Mouse (Mus musculus) G1E (cell line): ENCODE data around the gene Cenpo. TPM values are rescaled to one million over a fixed set of nuclear protein-coding genes. Genes with fewer than 3 reads are reported as not detected.

Experiments used
- ATAC-seq: 2 replicates; pipeline ENCODE4 v1.8.0; 2016; ENCODE audit warnings: mild to moderate bottlenecking; ENCODE audit not compliant: insufficient number of reproducible peaks, poor library complexity, low FRiP score, severe bottlenecking; ENCODE audit errors: extremely low read depth
- DNase-seq: peaks from one replicate; pipeline ENCODE4 v3.0.0; 2012; ENCODE audit warnings: low spot score
- H3K27me3 ChIP-seq: 2 replicates; pipeline ENCODE4 v1.6.1; 2012; ENCODE audit warnings: mild to moderate bottlenecking, low read length, inconsistent platforms; ENCODE audit not compliant: insufficient read depth
- H3K36me3 ChIP-seq: replicated peaks from 2 replicates; pipeline ENCODE3; 2012; ENCODE audit warnings: mild to moderate bottlenecking, inconsistent platforms
- H3K4me1 ChIP-seq: 2 replicates; pipeline ENCODE4 v1.6.1; 2012; ENCODE audit warnings: low read depth, low read length, inconsistent platforms, mixed read lengths; ENCODE audit not compliant: insufficient read depth
- H3K4me3 ChIP-seq: 2 replicates; pipeline ENCODE4 v1.5.1; 2012; ENCODE audit warnings: low read depth, mild to moderate bottlenecking, inconsistent platforms, low read length, moderate library complexity, mixed read lengths
- H3K9me3 ChIP-seq: replicated peaks from 2 replicates; pipeline ENCODE4 v1.6.1; 2012; ENCODE audit warnings: inconsistent platforms
- CTCF ChIP-seq: IDR thresholded peaks from 2 replicates; pipeline ENCODE4 v1.5.1; 2012; ENCODE audit warnings: low read depth, low read length, inconsistent platforms, mixed read lengths
- GATA1 ChIP-seq: IDR thresholded peaks from 2 replicates; pipeline ENCODE4 v1.6.1; 2012; ENCODE audit warnings: borderline replicate concordance, low read length, inconsistent platforms, mixed read lengths
- GATA2 ChIP-seq: IDR thresholded peaks from 2 replicates; pipeline ENCODE4 v1.6.1; 2012; ENCODE audit warnings: low read depth, low read length, inconsistent platforms, borderline replicate concordance
- POLR2AphosphoS5 ChIP-seq: IDR thresholded peaks from 2 replicates; pipeline ENCODE4 v1.6.1; 2012; ENCODE audit warnings: low read depth, low read length, inconsistent platforms; ENCODE audit not compliant: insufficient replicate concordance
- TAL1 ChIP-seq: conservative IDR thresholded peaks from 2 replicates; pipeline ENCODE4 v1.6.1; 2012; ENCODE audit warnings: low read depth, low read length, inconsistent platforms, mixed read lengths
- polyA plus RNA-seq: library from polyadenylated mRNA; stranded (reverse); fragments of >175 nt; gene quantifications from 2 replicates; pipeline ENCODE4 v1.2.3, GENCODE M21; 2012
- total RNA-seq, 2 experiments: library from RNA; stranded (forward) in 1 of 2; stranded (reverse) in 1 of 2; fragments of 200-1000 nt in 1 of 2; fragments of >200 nt in 1 of 2; fragmentation: Nextera tagmentation in 1 of 2; gene quantifications; 2 replicates each; pipeline ENCODE4 v1.2.3; 2014 to 2017

The Cenpo gene
- total and polyA plus RNA-seq, 3 experiments = 3.2 to 40.6 (median 39.1) TPM

- Histone ChIP-seq H3K4me1 (peaks cover 31% of the 10 kb centered on the region), H3K9me3 (no peaks in the 10 kb centered on the region), H3K27me3 (no peaks in the 10 kb centered on the region), H3K4me3 (peak overlapping the region; percentile 90), H3K36me3 (peaks cover 57% of the 10 kb centered on the region)
- TF ChIP-seq POLR2AphosphoS5 = no peak
- TF ChIP-seq CTCF = no peak
- TF ChIP-seq GATA1 = no peak
- TF ChIP-seq TAL1 = no peak
- no peak for TF ChIP-seq GATA2
- DNase-seq (no peak), ATAC-seq (no peak)
These were observed 1.3 kb downstream of the Cenpo start for GRCm38 (mm10) chr12:4232777-4233176.

GRCm38 (mm10) chr12:4230156-4230555 is 3.9 kb downstream of the Cenpo start:
- TF ChIP-seq POLR2AphosphoS5 (no peak), CTCF (no peak), GATA1 (no peak), TAL1 (no peak), GATA2 (no peak)
- H3K4me1 ChIP-seq = peaks cover 31% of the 10 kb centered on the region
- H3K4me3 ChIP-seq = no peak overlapping the region
- peaks cover 65% of the 10 kb centered on the region for H3K36me3 ChIP-seq
- no peaks in the 10 kb centered on the region for H3K9me3 ChIP-seq
- ATAC-seq (no peak), DNase-seq (no peak)
- no peaks in the 10 kb centered on the region for H3K27me3 ChIP-seq

- Histone ChIP-seq H3K4me3 (no peak overlapping the region), H3K4me1 (peaks cover 8% of the 10 kb centered on the region), H3K36me3 (peaks cover 98% of the 10 kb centered on the region), H3K9me3 (no peaks in the 10 kb centered on the region), H3K27me3 (no peaks in the 10 kb centered on the region)
- DNase-seq (no peak), ATAC-seq (no peak)
- TF ChIP-seq TAL1 (no peak), GATA2 (no peak), CTCF (no peak), POLR2AphosphoS5 (no peak), GATA1 (no peak)
These were observed 21.2 kb downstream of the Cenpo start for GRCm38 (mm10) chr12:4212908-4213307.

- H3K4me3 ChIP-seq = no peak overlapping the region
- no peak for ATAC-seq
- TF ChIP-seq CTCF (no peak), POLR2AphosphoS5 (no peak)
- peaks cover 8% of the 10 kb centered on the region for H3K4me1 ChIP-seq
- peaks cover 91% of the 10 kb centered on the region for H3K36me3 ChIP-seq
- no peak for DNase-seq
- H3K27me3 ChIP-seq = no peaks in the 10 kb centered on the region
- H3K9me3 ChIP-seq = no peaks in the 10 kb centered on the region
These were observed 22.9 kb downstream of the Cenpo start for GRCm38 (mm10) chr12:4211174-4211573.

GRCm38 (mm10) chr12:4209196-4209595 is 24.9 kb downstream of the Cenpo start:
- H3K27me3 ChIP-seq = no peaks in the 10 kb centered on the region
- no peaks in the 10 kb centered on the region for H3K9me3 ChIP-seq
- no peak overlapping the region for H3K4me3 ChIP-seq
- no peak for ATAC-seq
- H3K36me3 ChIP-seq = peaks cover 82% of the 10 kb centered on the region
- TF ChIP-seq GATA2 (no peak), CTCF (no peak)
- DNase-seq = no peak
- peaks cover 8% of the 10 kb centered on the region for H3K4me1 ChIP-seq

- Histone ChIP-seq H3K4me1 (peaks cover 8% of the 10 kb centered on the region), H3K36me3 (peaks cover 77% of the 10 kb centered on the region), H3K4me3 (peak overlapping the region; percentile 18; the same call in 1 of the 2 replicates), H3K27me3 (no peaks in the 10 kb centered on the region), H3K9me3 (no peaks in the 10 kb centered on the region)
- DNase-seq (peak; percentile 61), ATAC-seq (peak; percentile 58)
- TF ChIP-seq GATA1 (no peak), CTCF (peak; percentile 68)
These were observed 25.5 kb downstream of the Cenpo start for GRCm38 (mm10) chr12:4208405-4209133.

- TF ChIP-seq GATA1 (no peak), CTCF (no peak), TAL1 (no peak), POLR2AphosphoS5 (no peak), GATA2 (no peak)
- Histone ChIP-seq H3K4me1 (peaks cover 8% of the 10 kb centered on the region), H3K27me3 (no peaks in the 10 kb centered on the region), H3K36me3 (peaks cover 53% of the 10 kb centered on the region), H3K9me3 (no peaks in the 10 kb centered on the region), H3K4me3 (no peak overlapping the region)
- ATAC-seq = no peak
- no peak for DNase-seq
These were observed 28.0 kb downstream of the Cenpo start for GRCm38 (mm10) chr12:4206106-4206505.
